11 mouse cellular contexts compared by ENCODE assay signal in genomic region chr14:59646826-59647697, GRCm38 (mm10). TPM values are rescaled to one million over a fixed set of nuclear protein-coding genes. Genes with fewer than 3 reads are reported as not detected.
DNase-seq lines count a peak whose midpoint lies in the region; ATAC-seq and TF ChIP-seq lines count a peak whose summit lies in the region.
"Had no signal": no experiment of that assay in that cellular context is flagged by ENCODE, and none has a peak within 500 bp of the region (broad histone marks: within the 10 kb centered on the region; RNA-seq: fewer than 3 reads in every experiment).

No protein-coding gene starts in this region.

- WGBS in hindbrain, embryonic 10.5 days: 81% methylated on average over 16 of the region's 16 CpGs
- 73% methylated on average over 16 of the region's 16 CpGs for WGBS in hindbrain, postnatal 0 days
- WGBS in limb, embryonic 10.5 days: 77% methylated on average over 16 of the region's 16 CpGs

- H3K27me3 ChIP-seq in hindbrain, embryonic 10.5 days (ENCODE audit: insufficient read depth, poor library complexity, severe bottlenecking): peaks cover 28% of the 10 kb centered on the region
- no peaks in the 10 kb centered on the region for H3K27me3 ChIP-seq in hindbrain, postnatal 0 days (ENCODE audit: insufficient read depth, low read length)
- H3K27me3 ChIP-seq in limb, embryonic 10.5 days (ENCODE audit: low read depth, poor library complexity, severe bottlenecking): no peaks in the 10 kb centered on the region
- H3K27me3 ChIP-seq: hindbrain, embryonic 15.5 days had no signal

- H3K4me1 ChIP-seq in hindbrain, embryonic 10.5 days (replicated peaks): peaks cover 23% of the 10 kb centered on the region
- no peaks in the 10 kb centered on the region for H3K4me1 ChIP-seq in hindbrain, postnatal 0 days (ENCODE audit: insufficient read depth, low read length)
- H3K4me1 ChIP-seq in limb, embryonic 10.5 days: peaks cover 47% of the 10 kb centered on the region

- TF ChIP-seq CTCF in hindbrain, postnatal 0 days (IDR thresholded peaks at IDR 0.05; ENCODE audit: low read depth): no peak

- peak overlapping the region; percentile 41 for H3K27ac ChIP-seq in hindbrain, embryonic 10.5 days
- no peak overlapping the region for H3K27ac ChIP-seq in hindbrain, postnatal 0 days
- H3K27ac ChIP-seq in limb, embryonic 10.5 days: peak overlapping the region; percentile 69
- H3K27ac ChIP-seq: forebrain, embryonic 10.5 days; hindbrain, embryonic 15.5 days had no signal

- ATAC-seq in hindbrain, postnatal 0 days: no peak

- no peak overlapping the region for H3K9ac ChIP-seq in hindbrain, postnatal 0 days (replicated peaks; ENCODE audit: low read length)
- H3K9ac ChIP-seq: hindbrain, embryonic 15.5 days had no signal

- H3K4me2 ChIP-seq in hindbrain, postnatal 0 days (ENCODE audit: low read depth, low read length): no peak overlapping the region
- H3K4me2 ChIP-seq: hindbrain, embryonic 15.5 days had no signal

- no peaks in the 10 kb centered on the region for H3K36me3 ChIP-seq in hindbrain, embryonic 10.5 days
- H3K36me3 ChIP-seq in hindbrain, postnatal 0 days (ENCODE audit: insufficient read depth, low read length): no peaks in the 10 kb centered on the region
- no peaks in the 10 kb centered on the region for H3K36me3 ChIP-seq in limb, embryonic 10.5 days
- H3K36me3 ChIP-seq: forebrain, embryonic 10.5 days; hindbrain, embryonic 15.5 days had no signal

- DNase-seq in hindbrain, embryonic 10.5 days (ENCODE audit: low spot score): no peak
- DNase-seq in hindbrain, postnatal 0 days (ENCODE audit: low spot score): no peak
- DNase-seq in ovary, postnatal 36 days (ENCODE audit: low spot score): peak; percentile 40
- DNase-seq in ovary, postnatal 10 days (ENCODE audit: low spot score): no peak
- no peak for DNase-seq in limb, embryonic 10.5 days (ENCODE audit: low spot score)
- peak; percentile 57 for DNase-seq in testis, postnatal 10 days (ENCODE audit: low spot score)
- no peak for DNase-seq in retina, embryonic 14.5 days (ENCODE audit: low spot score)
- DNase-seq in thymus, postnatal 36 days: no peak
- DNase-seq: cerebellum, postnatal 36 days had no signal

- H3K9me3 ChIP-seq in hindbrain, embryonic 10.5 days: no peaks in the 10 kb centered on the region
- H3K9me3 ChIP-seq in hindbrain, postnatal 0 days (ENCODE audit: low read length): no peaks in the 10 kb centered on the region
- H3K9me3 ChIP-seq in limb, embryonic 10.5 days (replicated peaks): no peaks in the 10 kb centered on the region
- H3K9me3 ChIP-seq: forebrain, embryonic 10.5 days; hindbrain, embryonic 15.5 days had no signal

- no peak overlapping the region for H3K4me3 ChIP-seq in hindbrain, embryonic 10.5 days
- no peak overlapping the region for H3K4me3 ChIP-seq in hindbrain, postnatal 0 days (ENCODE audit: low read length)
- H3K4me3 ChIP-seq in limb, embryonic 10.5 days: no peak overlapping the region
- H3K4me3 ChIP-seq: forebrain, embryonic 10.5 days; hindbrain, embryonic 15.5 days had no signal

RNA-seq across cellular contexts. Expression of gene Shisa2, which starts 22.0 kb away (rescaled TPM):
- 15.0 and 17.1 TPM in 2 replicates for polyA plus RNA-seq in hindbrain, embryonic 10.5 days (2016; fragmentation: Nextera tagmentation; extraction: Ambion mirVana)
- total RNA-seq in hindbrain, postnatal 0 days (2014; rRNA removed): 13.6 and 13.7 TPM in 2 replicates
- 3.7 and 3.9 TPM in 2 replicates for polyA plus RNA-seq in hindbrain, postnatal 0 days (2015; fragmentation: Nextera tagmentation; extraction: Ambion mirVana)
- 13.0 and 22.5 TPM in 2 replicates for polyA plus RNA-seq in limb, embryonic 10.5 days (2016; fragmentation: Nextera tagmentation; extraction: Ambion mirVana)

RNA-seq across cellular contexts. Expression of gene Cdadc1, which starts 49.3 kb away (rescaled TPM):
- polyA plus RNA-seq in hindbrain, embryonic 10.5 days (2016; fragmentation: Nextera tagmentation; extraction: Ambion mirVana): 23.5 and 26.3 TPM in 2 replicates
- 5.2 and 49.7 TPM in 2 replicates for total RNA-seq in hindbrain, postnatal 0 days (2014; rRNA removed)
- polyA plus RNA-seq in hindbrain, postnatal 0 days (2015; fragmentation: Nextera tagmentation; extraction: Ambion mirVana): 36.3 and 38.1 TPM in 2 replicates
- polyA plus RNA-seq in limb, embryonic 10.5 days (2016; fragmentation: Nextera tagmentation; extraction: Ambion mirVana): 27.3 and 29.2 TPM in 2 replicates

Comparison
In these comparisons a context has a peak if more than half of its experiments do, and no peak if none do; other contexts are left out.
1. DNase-seq: peak in ovary, postnatal 36 days (single experiment) and testis, postnatal 10 days (single experiment); none in hindbrain, embryonic 10.5 days (single experiment), hindbrain, postnatal 0 days (single experiment), ovary, postnatal 10 days (single experiment), limb, embryonic 10.5 days (single experiment), retina, embryonic 14.5 days (single experiment) and thymus, postnatal 36 days (0 of 2).